Mouse (Mus musculus): ENCODE results near the gene Knop1.

Gene Knop1

DNA sequence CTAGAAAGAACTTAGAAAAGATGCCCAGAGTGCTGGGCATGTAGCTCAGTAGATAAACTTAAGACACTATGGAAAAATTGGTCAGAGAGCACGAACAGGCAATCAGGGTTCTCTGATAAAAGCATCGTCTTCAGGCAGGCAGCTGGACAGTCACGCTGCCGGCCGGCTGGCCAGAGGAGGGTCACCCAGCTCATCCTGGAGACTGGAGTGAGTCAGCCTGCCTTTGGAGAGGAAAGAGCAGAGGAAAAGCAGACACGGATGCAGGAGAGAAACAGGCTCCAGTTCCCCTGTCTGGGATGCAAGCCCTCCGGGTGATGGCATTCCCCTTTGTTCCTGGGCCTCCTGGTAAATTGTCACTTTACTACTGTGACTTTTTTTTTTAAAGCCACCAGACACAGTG lies 58.5 kb downstream of the Knop1 start:
- no peak for DNase-seq (ENCODE audit: low spot score in 2 of 2)

DNA sequence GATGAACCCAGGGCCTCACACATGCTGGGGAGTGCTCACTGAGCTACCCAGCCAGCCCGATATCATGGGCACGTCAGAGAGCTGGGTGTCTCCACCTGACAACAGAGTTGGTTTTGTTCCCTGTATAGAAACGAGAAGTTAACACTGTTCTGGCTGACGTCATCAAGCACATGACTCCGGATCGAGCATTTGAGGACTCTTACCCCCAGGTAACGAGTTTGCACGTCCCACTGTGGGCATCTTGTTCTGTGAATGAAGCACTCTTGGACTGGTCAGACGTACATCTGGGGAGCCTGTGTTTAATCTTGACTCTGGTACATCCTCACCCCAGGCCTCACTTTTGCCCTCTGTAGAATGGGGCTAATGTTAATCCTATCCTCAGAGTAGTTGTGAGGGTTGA lies 59.2 kb downstream of the Knop1 start:
- no peak for DNase-seq (ENCODE audit: low spot score in 2 of 2)

DNA sequence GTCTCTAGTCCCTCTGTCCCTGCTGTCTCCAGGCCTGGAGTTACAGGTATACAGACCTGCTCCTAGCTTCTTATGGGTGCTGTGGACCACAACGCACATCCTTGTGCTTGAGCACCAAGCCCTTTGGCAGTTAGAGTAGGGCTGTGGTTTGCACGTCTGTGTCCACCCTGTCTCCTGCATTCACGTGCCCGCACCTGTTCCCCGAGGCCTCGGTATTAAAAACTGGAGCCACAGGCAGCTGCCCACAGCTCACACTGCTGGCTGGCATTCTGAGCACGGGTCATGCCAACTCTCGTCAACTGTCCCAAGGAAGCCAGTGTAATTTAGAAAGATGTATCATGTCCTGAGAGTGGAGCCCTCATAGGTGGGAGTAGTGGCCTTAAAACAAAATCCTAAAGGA lies 60.3 kb downstream of the Knop1 start:
- no peak for DNase-seq (ENCODE audit: low spot score in 2 of 2)

DNA sequence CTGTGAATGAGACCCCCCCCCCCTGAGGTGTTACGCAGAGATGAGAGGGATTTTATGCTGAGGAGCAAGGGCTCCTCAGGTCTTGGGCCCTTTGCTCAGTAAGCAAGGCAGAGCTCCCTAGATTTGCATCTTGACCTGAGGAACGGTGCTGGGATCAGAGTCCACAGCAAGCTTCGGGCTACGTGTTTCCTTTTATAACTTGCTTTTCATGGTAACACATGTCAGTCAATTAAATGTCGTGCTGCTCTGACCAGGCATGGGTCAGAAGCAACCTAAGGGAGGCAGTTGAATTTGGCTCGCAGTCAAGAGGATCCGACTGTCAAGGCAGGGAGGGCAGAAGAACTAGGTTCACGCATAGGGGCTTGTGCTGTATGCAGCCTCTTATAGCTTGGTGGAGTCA lies 62.2 kb downstream of the Knop1 start:
- no peak for DNase-seq (ENCODE audit: low spot score in 2 of 2)
